Mouse (Mus musculus) central nervous system, embryonic 14 days (tissue): ENCODE data around the gene Med26. TPM values are rescaled to one million over a fixed set of nuclear protein-coding genes. Genes with fewer than 3 reads are reported as not detected.

Experiments
- polyA plus RNA-seq: library from polyadenylated mRNA; depleted of rRNA; stranded (reverse); fragments of >200 nt; gene quantifications from 2 replicates; pipeline ENCODE4 v1.2.3, GENCODE M21; 2012; rRNA removed

Gene Med26
- 15.4 and 15.5 TPM in 2 replicates for polyA plus RNA-seq

DNA sequence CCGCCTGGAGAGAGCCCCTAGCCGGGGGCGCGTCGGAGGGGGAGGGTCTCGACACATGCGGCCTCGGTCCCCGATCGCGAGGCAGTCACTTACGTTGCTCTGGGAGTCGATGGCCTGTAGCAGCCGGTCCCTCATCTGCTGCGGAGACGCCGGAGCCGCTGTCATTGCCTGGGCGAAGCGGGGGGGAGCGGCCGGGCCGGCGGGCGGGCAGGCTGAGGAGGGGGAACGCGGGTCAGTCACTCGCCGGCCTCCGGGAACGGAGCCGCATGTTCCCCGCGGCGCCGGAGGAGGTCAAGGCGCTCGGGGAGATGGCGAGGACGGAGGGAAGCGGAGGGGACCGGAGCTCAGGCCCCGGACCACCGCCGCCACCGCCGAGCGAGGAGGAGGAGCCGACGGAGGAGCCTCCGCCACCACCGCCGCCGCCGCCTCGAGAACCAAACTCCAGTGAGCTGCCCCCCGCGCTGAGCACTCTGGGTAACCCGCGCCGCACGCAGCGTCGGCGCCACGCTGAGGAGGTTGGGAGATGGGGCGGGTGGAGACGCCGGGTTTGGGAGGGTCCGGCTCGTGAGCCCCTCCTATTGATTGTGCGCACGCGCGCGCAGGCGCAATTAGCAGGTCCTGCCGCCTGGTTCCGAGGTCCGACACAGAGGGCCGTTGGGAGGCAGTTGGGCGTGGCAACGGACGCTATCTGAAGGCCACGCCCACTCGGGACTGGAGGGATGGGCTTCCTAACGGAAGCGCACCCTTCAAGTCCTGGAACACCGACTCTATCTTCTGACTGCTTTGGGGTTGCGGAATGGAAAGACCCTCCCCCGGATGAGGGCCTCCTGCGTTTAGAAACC is at the start of gene Med26:
Gene Med26 (minus strand): TSS at position 469 of the 842 bp plus-strand sequence.

GRCm38 (mm10) chr8:72571611-72572473 is 23.8 kb upstream of the Med26 start, which contains the start of gene Tmem38a:
Gene Tmem38a (plus strand): TSS chr8:72572055.

GRCm38 (mm10) chr8:72570633-72571610 is 22.9 kb upstream of the Med26 start, which contains the start of gene Smim7:
Gene Smim7 (minus strand): TSS chr8:72571088.

GRCm38 (mm10) chr8:72491680-72492621 is 56.1 kb downstream of the Med26 start, which contains the start of gene Slc35e1:
Gene Slc35e1 (minus strand): TSS chr8:72492614.

GRCm38 (mm10) chr8:72474826-72475546 is 73.1 kb downstream of the Med26 start, which contains the start of gene Cherp:
Gene Cherp (minus strand): TSS chr8:72475226.

Other genes starting within 250 kb of the Med26 start
- 22.6 and 23.4 TPM in 2 replicates for gene Gm10282, start 243.0 kb downstream of the Med26 start, polyA plus RNA-seq
- gene Klf2, start 229.2 kb downstream of the Med26 start, polyA plus RNA-seq = 10.7 and 17.6 TPM in 2 replicates
- gene Eps15l1, start 126.8 kb downstream of the Med26 start, polyA plus RNA-seq = 111 and 112 TPM in 2 replicates
- gene Calr3, start 104.4 kb downstream of the Med26 start, polyA plus RNA-seq = 0.55 and 0.74 TPM in 2 replicates
- gene 1700030K09Rik, start 104.4 kb downstream of the Med26 start, polyA plus RNA-seq = 14.9 and 15.2 TPM in 2 replicates
- 75.3 and 90.3 TPM in 2 replicates for gene Cherp, start 73.0 kb downstream of the Med26 start, polyA plus RNA-seq
- 26.4 and 26.6 TPM in 2 replicates for gene Slc35e1, start 55.7 kb downstream of the Med26 start, polyA plus RNA-seq
- 81.0 and 81.2 TPM in 2 replicates for gene Smim7, start 22.8 kb upstream of the Med26 start, polyA plus RNA-seq
- 21.2 and 28.7 TPM in 2 replicates for gene Tmem38a, start 23.8 kb upstream of the Med26 start, polyA plus RNA-seq
- 2.4 and 2.8 TPM in 2 replicates for gene Nwd1, start 98.4 kb upstream of the Med26 start, polyA plus RNA-seq
- gene Sin3b, start 175.0 kb upstream of the Med26 start, polyA plus RNA-seq = 181 and 184 TPM in 2 replicates
- 0.96 and 1.0 TPM in 2 replicates for gene F2rl3, start 213.6 kb upstream of the Med26 start, polyA plus RNA-seq